Mouse (Mus musculus): ENCODE results near the gene Rbbp8nl. TPM values are rescaled to one million over a fixed set of nuclear protein-coding genes. Genes with fewer than 3 reads are reported as not detected.

The Rbbp8nl gene
- polyA plus RNA-seq, 1 experiment from 2014 or later = not detected

GRCm38 (mm10) chr2:180311147-180311546 is 21.5 kb upstream of the Rbbp8nl start:
- Histone ChIP-seq H3K36me3 (ENCODE audit: control insufficient read depth, insufficient read depth) (no peaks in the 10 kb centered on the region), H3K27ac (ENCODE audit: low read length) (no peak overlapping the region), H3K27me3 (ENCODE audit: control insufficient read depth, insufficient read depth, low read depth, low read length) (no peaks in the 10 kb centered on the region), H3K4me2 (ENCODE audit: low read depth, low read length) (no peak overlapping the region), H3K4me3 (ENCODE audit: low read depth, low read length) (no peak overlapping the region), H3K9ac (ENCODE audit: low read depth, low read length) (no peak overlapping the region), H3K9me3 (replicated peaks; ENCODE audit: control insufficient read depth, low read length) (no peaks in the 10 kb centered on the region), H3K4me1 (ENCODE audit: control insufficient read depth, low read depth, low read length) (no peaks in the 10 kb centered on the region; the same call in 1 of the 2 replicates)
- ATAC-seq (ENCODE audit: low read depth) = no peak
- 35% methylated on average over 4 of the region's 4 CpGs for WGBS (ENCODE audit: insufficient replicate concordance)

GRCm38 (mm10) chr2:180307680-180308079 is 18.0 kb upstream of the Rbbp8nl start:
- no peak overlapping the region for H3K27ac ChIP-seq (ENCODE audit: low read length)
- H3K27me3 ChIP-seq (ENCODE audit: control insufficient read depth, insufficient read depth, low read depth, low read length) = no peaks in the 10 kb centered on the region
- no peaks in the 10 kb centered on the region for H3K36me3 ChIP-seq (ENCODE audit: control insufficient read depth, insufficient read depth)
- H3K4me3 ChIP-seq (ENCODE audit: low read depth, low read length) = no peak overlapping the region
- H3K4me1 ChIP-seq (ENCODE audit: control insufficient read depth, low read depth, low read length) = no peaks in the 10 kb centered on the region; the same call in 1 of the 2 replicates
- no peaks in the 10 kb centered on the region for H3K9me3 ChIP-seq (replicated peaks; ENCODE audit: control insufficient read depth, low read length)
- H3K9ac ChIP-seq (ENCODE audit: low read depth, low read length) = no peak overlapping the region
- H3K4me2 ChIP-seq (ENCODE audit: low read depth, low read length) = no peak overlapping the region
- 35% methylated on average over 2 of the region's 2 CpGs for WGBS (ENCODE audit: insufficient replicate concordance)
- ATAC-seq (ENCODE audit: low read depth) = no peak

GRCm38 (mm10) chr2:180306423-180307168 is 16.9 kb upstream of the Rbbp8nl start:
- no peak overlapping the region for H3K27ac ChIP-seq (ENCODE audit: low read length)
- no peak overlapping the region for H3K9ac ChIP-seq (ENCODE audit: low read depth, low read length)
- ATAC-seq (ENCODE audit: low read depth) = no peak

DNA sequence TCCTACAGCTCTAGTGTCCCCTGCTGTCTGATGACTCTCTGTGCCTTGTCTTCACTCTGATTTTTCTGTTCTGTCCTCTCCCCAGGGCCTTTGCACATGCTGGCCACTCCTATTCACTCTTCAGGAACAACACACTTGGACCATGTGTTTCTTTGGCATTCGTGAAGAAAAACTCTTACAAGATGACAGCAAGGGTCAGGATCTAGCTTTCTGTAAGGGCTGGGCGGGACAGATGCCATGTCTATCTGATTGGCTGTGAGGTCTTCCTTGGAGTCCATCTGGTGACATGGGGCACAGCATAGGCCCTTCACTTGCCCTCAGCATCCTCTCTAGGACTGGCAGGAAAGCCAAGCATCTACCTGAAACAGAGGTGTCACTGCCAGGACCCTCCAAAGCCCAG is 16.3 kb upstream of the Rbbp8nl start:
- WGBS (ENCODE audit: insufficient replicate concordance) = 41% methylated on average over 2 of the region's 2 CpGs
- Histone ChIP-seq H3K4me3 (ENCODE audit: low read depth, low read length) (no peak overlapping the region), H3K36me3 (ENCODE audit: control insufficient read depth, insufficient read depth) (no peaks in the 10 kb centered on the region), H3K4me1 (ENCODE audit: control insufficient read depth, low read depth, low read length) (no peaks in the 10 kb centered on the region; the same call in 1 of the 2 replicates), H3K27ac (ENCODE audit: low read length) (no peak overlapping the region), H3K4me2 (ENCODE audit: low read depth, low read length) (no peak overlapping the region), H3K27me3 (ENCODE audit: control insufficient read depth, insufficient read depth, low read depth, low read length) (no peaks in the 10 kb centered on the region), H3K9ac (ENCODE audit: low read depth, low read length) (no peak overlapping the region), H3K9me3 (replicated peaks; ENCODE audit: control insufficient read depth, low read length) (no peaks in the 10 kb centered on the region)
- ATAC-seq (ENCODE audit: low read depth) = no peak

More at GRCm38 (mm10) chr2:180306423-180307168, 16.9 kb upstream of the Rbbp8nl start:
- Histone ChIP-seq H3K4me1 (ENCODE audit: control insufficient read depth, low read depth, low read length) (no peaks in the 10 kb centered on the region; the same call in 1 of the 2 replicates), H3K4me2 (ENCODE audit: low read depth, low read length) (no peak overlapping the region), H3K4me3 (ENCODE audit: low read depth, low read length) (no peak overlapping the region), H3K27me3 (ENCODE audit: control insufficient read depth, insufficient read depth, low read depth, low read length) (no peaks in the 10 kb centered on the region), H3K36me3 (ENCODE audit: control insufficient read depth, insufficient read depth) (no peaks in the 10 kb centered on the region), H3K9me3 (replicated peaks; ENCODE audit: control insufficient read depth, low read length) (no peaks in the 10 kb centered on the region)
- WGBS (ENCODE audit: insufficient replicate concordance) = 70% methylated on average over 8 of the region's 8 CpGs

DNA sequence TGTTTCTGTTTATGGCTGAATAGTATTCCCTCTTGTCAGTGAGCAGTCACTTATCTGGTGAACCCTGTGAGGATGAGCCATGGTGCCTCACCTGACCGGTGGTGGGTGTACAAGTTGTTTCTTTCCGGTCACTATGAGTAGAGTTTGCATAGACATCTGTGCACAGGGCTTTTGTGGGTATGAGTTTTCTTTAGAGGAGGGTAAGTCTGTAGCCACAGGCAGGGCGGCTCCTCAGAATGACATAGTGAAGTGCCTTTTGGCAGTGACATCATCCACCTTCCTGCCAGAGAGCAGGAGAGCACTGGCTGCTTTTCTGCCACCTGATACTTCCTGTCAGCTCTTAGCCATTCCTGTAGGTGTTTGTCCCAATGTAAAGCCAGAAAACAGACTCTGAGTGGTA is 15.8 kb upstream of the Rbbp8nl start:
- no peak for ATAC-seq (ENCODE audit: low read depth)

GRCm38 (mm10) chr2:180304554-180304953 is 14.9 kb upstream of the Rbbp8nl start:
- Histone ChIP-seq H3K27me3 (ENCODE audit: control insufficient read depth, insufficient read depth, low read depth, low read length) (no peaks in the 10 kb centered on the region), H3K4me2 (ENCODE audit: low read depth, low read length) (no peak overlapping the region), H3K9me3 (replicated peaks; ENCODE audit: control insufficient read depth, low read length) (no peaks in the 10 kb centered on the region), H3K4me1 (ENCODE audit: control insufficient read depth, low read depth, low read length) (no peaks in the 10 kb centered on the region), H3K27ac (ENCODE audit: low read length) (no peak overlapping the region), H3K4me3 (ENCODE audit: low read depth, low read length) (no peak overlapping the region), H3K36me3 (ENCODE audit: control insufficient read depth, insufficient read depth) (no peaks in the 10 kb centered on the region), H3K9ac (ENCODE audit: low read depth, low read length) (no peak overlapping the region)
- 48% methylated on average over 4 of the region's 4 CpGs for WGBS (ENCODE audit: insufficient replicate concordance)
- no peak for ATAC-seq (ENCODE audit: low read depth)

More for the DNA sequence above, 15.8 kb upstream of the Rbbp8nl start:
- Histone ChIP-seq H3K9me3 (replicated peaks; ENCODE audit: control insufficient read depth, low read length) (no peaks in the 10 kb centered on the region), H3K27ac (ENCODE audit: low read length) (no peak overlapping the region), H3K4me3 (ENCODE audit: low read depth, low read length) (no peak overlapping the region), H3K4me1 (ENCODE audit: control insufficient read depth, low read depth, low read length) (no peaks in the 10 kb centered on the region; the same call in 1 of the 2 replicates), H3K36me3 (ENCODE audit: control insufficient read depth, insufficient read depth) (no peaks in the 10 kb centered on the region), H3K4me2 (ENCODE audit: low read depth, low read length) (no peak overlapping the region), H3K9ac (ENCODE audit: low read depth, low read length) (no peak overlapping the region), H3K27me3 (ENCODE audit: control insufficient read depth, insufficient read depth, low read depth, low read length) (no peaks in the 10 kb centered on the region)
- WGBS (ENCODE audit: insufficient replicate concordance) = 59% methylated on average over 3 of the region's 3 CpGs

DNA sequence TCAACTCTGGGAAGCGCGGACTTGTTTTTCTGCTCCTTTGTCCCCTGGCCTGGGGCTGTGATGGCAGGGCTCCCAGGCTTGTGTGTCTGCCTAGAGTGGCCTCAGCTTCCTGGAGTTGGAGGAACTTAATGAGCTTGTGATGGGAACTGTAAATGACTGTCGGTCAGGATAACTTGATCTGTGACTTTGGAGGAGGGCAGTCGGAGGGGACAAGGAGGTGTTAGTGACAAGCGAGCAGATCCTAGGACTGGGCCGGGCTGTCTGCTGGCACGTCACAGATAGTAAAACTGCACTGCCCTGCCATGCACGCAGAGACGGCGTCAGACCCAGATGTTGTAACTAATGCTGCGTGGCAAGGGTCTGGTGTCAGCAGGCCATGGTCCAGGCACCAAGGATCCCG is 13.8 kb upstream of the Rbbp8nl start:
- H3K27ac ChIP-seq (ENCODE audit: low read length) = no peak overlapping the region
- H3K4me1 ChIP-seq (ENCODE audit: control insufficient read depth, low read depth, low read length) = no peaks in the 10 kb centered on the region
- no peaks in the 10 kb centered on the region for H3K36me3 ChIP-seq (ENCODE audit: control insufficient read depth, insufficient read depth)
- H3K4me3 ChIP-seq (ENCODE audit: low read depth, low read length) = no peak overlapping the region
- ATAC-seq (ENCODE audit: low read depth) = no peak
- H3K27me3 ChIP-seq (ENCODE audit: control insufficient read depth, insufficient read depth, low read depth, low read length) = no peaks in the 10 kb centered on the region
- H3K9ac ChIP-seq (ENCODE audit: low read depth, low read length) = no peak overlapping the region
- 69% methylated on average over 12 of the region's 12 CpGs for WGBS (ENCODE audit: insufficient replicate concordance)
- no peaks in the 10 kb centered on the region for H3K9me3 ChIP-seq (replicated peaks; ENCODE audit: control insufficient read depth, low read length)
- H3K4me2 ChIP-seq (ENCODE audit: low read depth, low read length) = no peak overlapping the region

DNA sequence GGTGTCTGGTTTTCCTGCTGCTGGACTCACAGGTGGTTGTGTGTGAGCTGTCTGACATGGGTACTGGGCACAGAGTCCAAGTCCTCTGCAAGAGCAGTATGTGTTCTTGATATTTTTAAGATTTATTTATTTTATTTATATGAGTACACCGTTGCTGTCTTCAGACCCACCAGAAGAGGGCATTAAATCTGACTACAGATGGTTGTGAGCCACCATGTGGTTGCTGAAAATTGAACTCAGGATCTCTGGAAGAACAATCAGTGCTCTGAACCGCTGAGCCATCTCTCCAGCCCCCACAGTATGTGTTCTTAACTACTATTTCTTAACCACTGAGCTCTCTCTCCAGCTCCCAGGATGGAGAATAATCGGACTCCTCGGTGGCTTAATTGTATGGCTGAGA is 12.5 kb upstream of the Rbbp8nl start:
- no peaks in the 10 kb centered on the region for H3K27me3 ChIP-seq (ENCODE audit: control insufficient read depth, insufficient read depth, low read depth, low read length)
- H3K4me1 ChIP-seq (ENCODE audit: control insufficient read depth, low read depth, low read length) = no peaks in the 10 kb centered on the region
- 61% methylated on average over 4 of the region's 4 CpGs for WGBS (ENCODE audit: insufficient replicate concordance)
- H3K4me3 ChIP-seq (ENCODE audit: low read depth, low read length) = no peak overlapping the region
- no peak overlapping the region for H3K27ac ChIP-seq (ENCODE audit: low read length)
- no peaks in the 10 kb centered on the region for H3K36me3 ChIP-seq (ENCODE audit: control insufficient read depth, insufficient read depth)
- no peak for ATAC-seq (ENCODE audit: low read depth)
- no peaks in the 10 kb centered on the region for H3K9me3 ChIP-seq (replicated peaks; ENCODE audit: control insufficient read depth, low read length)
- H3K4me2 ChIP-seq (ENCODE audit: low read depth, low read length) = no peak overlapping the region
- H3K9ac ChIP-seq (ENCODE audit: low read depth, low read length) = no peak overlapping the region

GRCm38 (mm10) chr2:180300771-180301170 is 11.1 kb upstream of the Rbbp8nl start:
- H3K4me1 ChIP-seq (ENCODE audit: control insufficient read depth, low read depth, low read length) = no peaks in the 10 kb centered on the region
- H3K36me3 ChIP-seq (ENCODE audit: control insufficient read depth, insufficient read depth) = no peaks in the 10 kb centered on the region
- ATAC-seq (ENCODE audit: low read depth) = no peak
- no peak overlapping the region for H3K9ac ChIP-seq (ENCODE audit: low read depth, low read length)
- H3K4me3 ChIP-seq (ENCODE audit: low read depth, low read length) = no peak overlapping the region
- no peak overlapping the region for H3K4me2 ChIP-seq (ENCODE audit: low read depth, low read length)
- H3K27ac ChIP-seq (ENCODE audit: low read length) = no peak overlapping the region
- H3K9me3 ChIP-seq (replicated peaks; ENCODE audit: control insufficient read depth, low read length) = no peaks in the 10 kb centered on the region
- H3K27me3 ChIP-seq (ENCODE audit: control insufficient read depth, insufficient read depth, low read depth, low read length) = no peaks in the 10 kb centered on the region
- 7% methylated on average over 5 of the region's 5 CpGs for WGBS (ENCODE audit: insufficient replicate concordance)

Measured in liver, embryonic 16.5 days (tissue).